Mouse (Mus musculus) liver, embryonic 11.5 days (tissue): ENCODE measurements around the gene Hmga1. TPM values are rescaled to one million over a fixed set of nuclear protein-coding genes. Genes with fewer than 3 reads are reported as not detected.

Experiments used
- ATAC-seq: fragments of 200-750 bp; cut with Nextera tagmentation; replicated peaks from 2 replicates; pipeline ENCODE4 v1.8.0; 2017; ENCODE audit warnings: moderate number of reproducible peaks, mild to moderate bottlenecking, moderate TSS enrichment, moderate library complexity; ENCODE audit not compliant: low FRiP score
- DNase-seq: peaks from one replicate; pipeline ENCODE4 v3.0.0-alpha.2; 2017; ENCODE audit warnings: low spot score
- H3K27ac ChIP-seq: fragments of 300-500 bp; sonication (generic); 2 replicates; pipeline ENCODE4 v1.5.1; 2014; ENCODE audit warnings: mild to moderate bottlenecking, low read depth, low read length, control low read depth
- H3K27me3 ChIP-seq: fragments of 300-500 bp; sonication (generic); replicated peaks from 2 replicates; pipeline ENCODE4 v1.6.1; 2014; ENCODE audit warnings: low read length, mixed read lengths; ENCODE audit not compliant: control insufficient read depth, insufficient read depth
- H3K36me3 ChIP-seq: fragments of 300-500 bp; sonication (generic); 2 replicates; pipeline ENCODE4 v1.6.1; 2014; ENCODE audit warnings: mild to moderate bottlenecking, low read length, moderate library complexity, mixed read lengths; ENCODE audit not compliant: control insufficient read depth, insufficient read depth
- H3K4me1 ChIP-seq: fragments of 300-500 bp; sonication (generic); replicated peaks from 2 replicates; pipeline ENCODE4 v1.6.1; 2014; ENCODE audit warnings: low read length, mixed read lengths; ENCODE audit not compliant: control insufficient read depth, insufficient read depth
- H3K4me2 ChIP-seq: fragments of 300-500 bp; sonication (generic); 2 replicates; pipeline ENCODE4 v1.6.1; 2014; ENCODE audit warnings: mild to moderate bottlenecking, control low read depth, moderate library complexity
- H3K4me3 ChIP-seq: fragments of 300-500 bp; sonication (generic); 2 replicates; pipeline ENCODE4 v1.5.1; 2014; ENCODE audit warnings: low read depth, low read length, control low read depth
- H3K9ac ChIP-seq: fragments of 300-500 bp; sonication (generic); 2 replicates; pipeline ENCODE4 v1.6.1; 2014; ENCODE audit warnings: low read depth, low read length, control low read depth
- H3K9me3 ChIP-seq: fragments of 300-500 bp; sonication (generic); 2 replicates; pipeline ENCODE4 v1.6.1; 2016; ENCODE audit warnings: low read length, inconsistent platforms, mixed read lengths; ENCODE audit not compliant: control insufficient read depth
- WGBS: fragments of 180-500 bp; shearing (Covaris S2); extraction: QIAGEN DNeasy Blood & Tissue Kit; methylation state at CpG from one replicate; pipeline ENCODE4 v1.1.7; 2014; 5-methylcytosine and 5-hydroxymethylcytosine counted together
- polyA plus RNA-seq: library from polyadenylated mRNA; unstranded; fragments of >200 nt; fragmentation: Nextera tagmentation; extraction: Ambion mirVana; gene quantifications from 2 replicates; pipeline ENCODE4 v1.2.1, GENCODE M21; 2014

The Hmga1 gene
- polyA plus RNA-seq, 1 experiment from 2014 or later: 675 TPM

GRCm38 (mm10) chr17:27613016-27613415 lies 56.7 kb downstream of the Hmga1 start:
- Histone ChIP-seq H3K4me3 (no peak overlapping the region), H3K9ac (no peak overlapping the region), H3K4me2 (no peak overlapping the region), H3K9me3 (peaks cover 3% of the 10 kb centered on the region; the same call in 1 of the 2 replicates), H3K36me3 (peaks cover 8% of the 10 kb centered on the region), H3K27me3 (no peaks in the 10 kb centered on the region), H3K4me1 (peaks cover 28% of the 10 kb centered on the region), H3K27ac (no peak overlapping the region)
- 90% methylated on average over 4 of the region's 4 CpGs for WGBS
- DNase-seq (no peak), ATAC-seq (no peak)

Other genes with a start within 250 kb of the Hmga1 start
- gene Grm4, start 35.1 kb upstream of the Hmga1 start, polyA plus RNA-seq: 0.12 and 0.18 TPM in 2 replicates
- 23.6 and 28.4 TPM in 2 replicates for gene AI413582, start 9.3 kb downstream of the Hmga1 start, polyA plus RNA-seq
- 19.6 and 26.1 TPM in 2 replicates for gene Nudt3, start 67.0 kb downstream of the Hmga1 start, polyA plus RNA-seq
- gene RPS10-NUDT3, start 78.7 kb downstream of the Hmga1 start, polyA plus RNA-seq: not detected in 2 replicates
- gene Rps10, start 80.2 kb downstream of the Hmga1 start, polyA plus RNA-seq: 1,138 and 1,235 TPM in 2 replicates
- gene Pacsin1, start 99.0 kb downstream of the Hmga1 start, polyA plus RNA-seq: 0.71 and 0.75 TPM in 2 replicates
- gene Spdef, start 172.5 kb downstream of the Hmga1 start, polyA plus RNA-seq: 0.32 TPM in 1 of 2 replicates, not detected in the other